Mouse (Mus musculus): ENCODE results near the gene Il20rb.

Gene Il20rb

DNA sequence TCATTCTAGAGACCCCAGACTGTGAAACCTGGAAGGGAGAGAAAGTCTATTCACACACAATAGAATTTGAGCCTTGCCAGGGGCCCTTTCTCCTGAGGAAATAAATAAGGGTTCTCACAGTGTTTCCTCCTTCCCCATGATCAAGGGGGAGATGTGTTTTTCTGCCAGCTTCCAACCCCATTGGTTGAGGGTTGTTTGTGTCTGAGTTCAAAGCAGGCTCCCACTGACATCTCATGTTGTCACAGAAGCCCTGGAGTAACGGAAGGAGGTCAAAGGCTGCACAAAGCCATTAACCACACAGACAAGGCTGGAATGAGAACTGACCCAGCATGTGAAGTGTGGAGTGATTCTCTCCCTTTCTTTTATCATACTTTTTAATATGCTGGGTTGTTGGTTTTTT, 69.8 kb downstream of the Il20rb start:
- DNase-seq: no peak

DNA sequence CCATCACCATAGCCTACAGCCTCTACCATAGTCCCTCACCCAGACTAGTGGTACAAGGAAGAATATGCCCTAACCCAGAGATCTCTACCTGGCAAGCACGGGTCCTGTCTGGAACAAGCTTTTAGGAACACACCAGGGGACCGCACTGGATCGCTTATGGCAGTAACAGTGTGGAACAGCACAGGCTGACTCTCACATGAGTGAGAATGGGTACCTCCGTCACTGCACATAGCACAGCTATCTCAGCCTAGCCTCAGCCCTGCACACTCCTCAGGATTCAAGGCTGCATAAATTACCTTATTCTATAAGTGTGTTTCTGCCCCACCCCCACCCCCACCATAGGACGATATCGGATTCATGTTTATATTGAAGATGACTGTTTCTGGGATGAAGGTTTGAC, 70.3 kb downstream of the Il20rb start:
- no peak for DNase-seq

DNA sequence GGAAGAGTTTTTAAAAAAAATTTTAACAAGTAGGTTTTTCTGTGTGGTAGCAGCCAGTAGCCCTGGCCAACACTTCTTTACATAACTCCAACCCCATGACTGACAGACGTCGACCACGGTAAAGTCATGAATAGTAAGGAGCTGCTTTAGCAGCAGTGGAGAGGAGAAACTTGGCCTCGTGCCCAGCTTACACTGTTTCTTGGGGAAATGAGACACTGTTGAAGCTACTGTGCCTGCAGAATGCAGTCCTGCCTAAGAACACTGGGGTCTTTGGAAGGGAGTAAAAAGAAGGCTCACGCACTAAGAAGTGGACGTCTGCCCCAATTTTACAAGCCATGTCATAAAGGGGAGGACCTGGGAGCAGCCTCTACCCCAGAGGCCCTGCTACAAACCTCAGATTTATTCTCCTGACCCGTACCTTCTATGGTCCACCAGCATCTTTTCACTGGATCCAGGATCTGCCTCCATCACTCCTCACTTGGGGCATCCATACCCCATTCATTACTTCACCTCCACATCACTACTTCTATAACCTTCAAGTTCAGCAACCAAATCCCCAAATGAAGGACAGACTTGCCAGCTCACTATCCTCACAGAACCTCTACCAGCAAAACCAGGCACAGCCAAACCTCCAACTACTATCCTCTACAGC, 71.1 kb downstream of the Il20rb start:
- peak; percentile 19 to 34 for DNase-seq
